Mouse (Mus musculus): ENCODE measurements around the gene Jazf1. TPM values are rescaled to one million over a fixed set of nuclear protein-coding genes. Genes with fewer than 3 reads are reported as not detected.
A peak's percentile ranks its signal among the peaks of the same experiment; 100 is the strongest.

Gene Jazf1
- polyA plus RNA-seq, 1 experiment: 1.7 TPM

DNA sequence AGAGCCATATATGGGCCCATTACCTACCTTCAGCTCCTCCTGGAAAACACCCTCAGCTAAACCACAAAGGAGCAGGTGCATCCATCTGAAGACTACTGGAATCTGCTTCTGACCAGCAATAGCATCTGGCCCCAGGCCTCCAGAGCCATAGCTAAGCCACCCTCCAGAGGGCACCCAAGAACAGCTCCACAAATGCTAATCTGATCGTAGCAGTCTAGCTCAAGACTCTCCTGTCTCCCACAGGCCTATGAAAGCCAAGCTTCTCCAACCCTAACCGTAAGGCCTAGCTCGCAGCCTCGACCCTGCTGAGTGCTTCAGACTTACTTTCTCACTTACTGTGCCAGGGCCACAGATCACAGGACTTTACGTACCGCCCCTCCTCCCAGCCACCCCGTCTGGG, 96.3 kb downstream of the Jazf1 start:
- no peaks in the 10 kb centered on the region for H3K27me3 ChIP-seq (ENCODE audit: control insufficient read depth, insufficient read depth, low read length, poor library complexity, severe bottlenecking)
- no peak overlapping the region for H3K9ac ChIP-seq (ENCODE audit: low read depth, poor library complexity, severe bottlenecking)
- H3K9me3 ChIP-seq (replicated peaks; ENCODE audit: control insufficient read depth, insufficient read depth, low read length, poor library complexity, severe bottlenecking): no peaks in the 10 kb centered on the region
- H3K4me3 ChIP-seq (ENCODE audit: low read depth, low read length): no peak overlapping the region
- TF ChIP-seq EP300 (IDR thresholded peaks at IDR 0.05; ENCODE audit: insufficient read depth, low read depth, low read length) (no peak), POLR2A (IDR thresholded peaks at IDR 0.05; ENCODE audit: insufficient read depth, low read length) (no peak), CTCF (IDR thresholded peaks at IDR 0.05; ENCODE audit: low read depth, low read length) (peak; percentile 32)
- no peaks in the 10 kb centered on the region for H3K4me1 ChIP-seq (ENCODE audit: control insufficient read depth, insufficient read depth, low read length)
- no peaks in the 10 kb centered on the region for H3K36me3 ChIP-seq (ENCODE audit: control insufficient read depth, insufficient read depth, low read length, poor library complexity, severe bottlenecking)
- H3K27ac ChIP-seq (ENCODE audit: insufficient read depth, low read length): no peak overlapping the region

- Histone ChIP-seq H3K4me1 (ENCODE audit: control insufficient read depth, insufficient read depth, low read length) (no peaks in the 10 kb centered on the region), H3K27ac (ENCODE audit: insufficient read depth, low read length) (no peak overlapping the region), H3K4me3 (ENCODE audit: low read depth, low read length) (no peak overlapping the region), H3K9me3 (replicated peaks; ENCODE audit: control insufficient read depth, insufficient read depth, low read length, poor library complexity, severe bottlenecking) (no peaks in the 10 kb centered on the region), H3K36me3 (ENCODE audit: control insufficient read depth, insufficient read depth, low read length, poor library complexity, severe bottlenecking) (no peaks in the 10 kb centered on the region), H3K27me3 (ENCODE audit: control insufficient read depth, insufficient read depth, low read length, poor library complexity, severe bottlenecking) (no peaks in the 10 kb centered on the region), H3K9ac (ENCODE audit: low read depth, poor library complexity, severe bottlenecking) (no peak overlapping the region)
- TF ChIP-seq POLR2A (IDR thresholded peaks at IDR 0.05; ENCODE audit: insufficient read depth, low read length): no peak
- peak; percentile 77 for TF ChIP-seq CTCF (IDR thresholded peaks at IDR 0.05; ENCODE audit: low read depth, low read length)
Measured at GRCm38 (mm10) chr6:52969717-52970261, 98.6 kb downstream of the Jazf1 start.

GRCm38 (mm10) chr6:52968346-52968891, 100.0 kb downstream of the Jazf1 start:
- Histone ChIP-seq H3K4me3 (ENCODE audit: low read depth, low read length) (no peak overlapping the region), H3K9me3 (replicated peaks; ENCODE audit: control insufficient read depth, insufficient read depth, low read length, poor library complexity, severe bottlenecking) (no peaks in the 10 kb centered on the region), H3K9ac (ENCODE audit: low read depth, poor library complexity, severe bottlenecking) (no peak overlapping the region), H3K27ac (ENCODE audit: insufficient read depth, low read length) (no peak overlapping the region), H3K4me1 (ENCODE audit: control insufficient read depth, insufficient read depth, low read length) (no peaks in the 10 kb centered on the region), H3K36me3 (ENCODE audit: control insufficient read depth, insufficient read depth, low read length, poor library complexity, severe bottlenecking) (no peaks in the 10 kb centered on the region), H3K27me3 (ENCODE audit: control insufficient read depth, insufficient read depth, low read length, poor library complexity, severe bottlenecking) (no peaks in the 10 kb centered on the region)
- no peak for TF ChIP-seq EP300 (IDR thresholded peaks at IDR 0.05; ENCODE audit: insufficient read depth, low read depth, low read length)
- TF ChIP-seq CTCF (IDR thresholded peaks at IDR 0.05; ENCODE audit: low read depth, low read length): no peak
- no peak for TF ChIP-seq POLR2A (IDR thresholded peaks at IDR 0.05; ENCODE audit: insufficient read depth, low read length)

- Histone ChIP-seq H3K27me3 (ENCODE audit: control insufficient read depth, insufficient read depth, low read length, poor library complexity, severe bottlenecking) (no peaks in the 10 kb centered on the region), H3K27ac (ENCODE audit: insufficient read depth, low read length) (no peak overlapping the region), H3K4me1 (ENCODE audit: control insufficient read depth, insufficient read depth, low read length) (no peaks in the 10 kb centered on the region), H3K9ac (ENCODE audit: low read depth, poor library complexity, severe bottlenecking) (no peak overlapping the region), H3K36me3 (ENCODE audit: control insufficient read depth, insufficient read depth, low read length, poor library complexity, severe bottlenecking) (no peaks in the 10 kb centered on the region), H3K9me3 (replicated peaks; ENCODE audit: control insufficient read depth, insufficient read depth, low read length, poor library complexity, severe bottlenecking) (no peaks in the 10 kb centered on the region), H3K4me3 (ENCODE audit: low read depth, low read length) (no peak overlapping the region)
- no peak for TF ChIP-seq POLR2A (IDR thresholded peaks at IDR 0.05; ENCODE audit: insufficient read depth, low read length)
- no peak for TF ChIP-seq EP300 (IDR thresholded peaks at IDR 0.05; ENCODE audit: insufficient read depth, low read depth, low read length)
- no peak for TF ChIP-seq CTCF (IDR thresholded peaks at IDR 0.05; ENCODE audit: low read depth, low read length)
Measured at GRCm38 (mm10) chr6:52967557-52968270, 100.7 kb downstream of the Jazf1 start.

GRCm38 (mm10) chr6:52966001-52966400, 102.4 kb downstream of the Jazf1 start:
- no peak for TF ChIP-seq EP300 (IDR thresholded peaks at IDR 0.05; ENCODE audit: insufficient read depth, low read depth, low read length)
- no peak for TF ChIP-seq POLR2A (IDR thresholded peaks at IDR 0.05; ENCODE audit: insufficient read depth, low read length)
- TF ChIP-seq CTCF (IDR thresholded peaks at IDR 0.05; ENCODE audit: low read depth, low read length): no peak
- no peak overlapping the region for H3K9ac ChIP-seq (ENCODE audit: low read depth, poor library complexity, severe bottlenecking)
- no peak overlapping the region for H3K27ac ChIP-seq (ENCODE audit: insufficient read depth, low read length)
- no peaks in the 10 kb centered on the region for H3K36me3 ChIP-seq (ENCODE audit: control insufficient read depth, insufficient read depth, low read length, poor library complexity, severe bottlenecking)
- no peaks in the 10 kb centered on the region for H3K9me3 ChIP-seq (replicated peaks; ENCODE audit: control insufficient read depth, insufficient read depth, low read length, poor library complexity, severe bottlenecking)
- no peak overlapping the region for H3K4me3 ChIP-seq (ENCODE audit: low read depth, low read length)
- no peaks in the 10 kb centered on the region for H3K27me3 ChIP-seq (ENCODE audit: control insufficient read depth, insufficient read depth, low read length, poor library complexity, severe bottlenecking)
- no peaks in the 10 kb centered on the region for H3K4me1 ChIP-seq (ENCODE audit: control insufficient read depth, insufficient read depth, low read length)

DNA sequence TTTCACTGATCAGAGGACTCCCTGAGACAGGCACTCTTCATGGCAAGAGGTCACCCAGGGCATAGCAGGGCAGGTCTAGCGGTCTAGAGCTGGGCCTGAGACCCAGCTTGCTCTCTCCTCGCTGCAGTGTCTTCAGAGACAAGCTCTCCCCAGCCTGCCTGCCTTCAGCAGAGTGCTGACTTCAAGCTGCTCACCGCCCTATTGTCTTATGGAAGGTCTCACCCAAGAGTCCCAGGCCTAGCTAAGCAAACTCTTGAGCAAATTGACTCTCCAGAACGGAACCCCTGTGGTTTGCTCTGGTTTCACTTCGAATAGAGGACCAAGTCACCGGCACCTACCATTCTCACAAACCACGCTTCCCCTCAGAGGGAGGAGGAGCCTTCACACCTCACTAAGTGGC, 103.1 kb downstream of the Jazf1 start:
- no peak overlapping the region for H3K4me3 ChIP-seq (ENCODE audit: low read depth, low read length)
- H3K27me3 ChIP-seq (ENCODE audit: control insufficient read depth, insufficient read depth, low read length, poor library complexity, severe bottlenecking): no peaks in the 10 kb centered on the region
- H3K9ac ChIP-seq (ENCODE audit: low read depth, poor library complexity, severe bottlenecking): no peak overlapping the region
- H3K4me1 ChIP-seq (ENCODE audit: control insufficient read depth, insufficient read depth, low read length): no peaks in the 10 kb centered on the region
- H3K9me3 ChIP-seq (replicated peaks; ENCODE audit: control insufficient read depth, insufficient read depth, low read length, poor library complexity, severe bottlenecking): no peaks in the 10 kb centered on the region
- H3K27ac ChIP-seq (ENCODE audit: insufficient read depth, low read length): no peak overlapping the region
- H3K36me3 ChIP-seq (ENCODE audit: control insufficient read depth, insufficient read depth, low read length, poor library complexity, severe bottlenecking): no peaks in the 10 kb centered on the region
- no peak for TF ChIP-seq CTCF (IDR thresholded peaks at IDR 0.05; ENCODE audit: low read depth, low read length)
- no peak for TF ChIP-seq POLR2A (IDR thresholded peaks at IDR 0.05; ENCODE audit: insufficient read depth, low read length)
- no peak for TF ChIP-seq EP300 (IDR thresholded peaks at IDR 0.05; ENCODE audit: insufficient read depth, low read depth, low read length)
